Mouse (Mus musculus) cerebellum, adult 11 months (tissue): ENCODE data around the gene Hmcn1.
A peak's percentile ranks its signal among the peaks of the same experiment; 100 is the strongest.

Experiments
- DNase-seq: peaks from one replicate; pipeline ENCODE4 v3.0.0; 2022

Gene Hmcn1

DNA sequence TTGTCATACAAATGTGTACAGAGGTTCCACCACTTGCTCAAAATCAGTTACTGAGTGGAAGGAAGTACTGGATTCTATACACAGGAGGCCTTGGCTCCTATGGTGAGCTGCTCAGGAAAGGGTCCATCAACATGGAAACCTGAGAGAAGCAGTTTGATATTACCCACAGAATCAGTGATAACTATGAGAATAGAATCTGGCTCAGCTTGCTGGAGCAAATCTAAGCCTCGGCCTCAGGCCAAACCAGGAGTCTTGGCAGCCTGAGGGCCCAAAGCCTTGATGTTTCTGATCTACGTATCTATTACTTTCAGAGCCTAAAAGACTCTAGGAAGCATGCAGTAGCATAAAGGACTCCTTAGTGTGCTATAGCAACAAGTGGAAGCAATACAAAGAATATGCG lies 220.3 kb downstream of the Hmcn1 start:
- no peak for DNase-seq

GRCm38 (mm10) chr1:150770948-150771521 lies 222.2 kb downstream of the Hmcn1 start:
- DNase-seq, result no peak

DNA sequence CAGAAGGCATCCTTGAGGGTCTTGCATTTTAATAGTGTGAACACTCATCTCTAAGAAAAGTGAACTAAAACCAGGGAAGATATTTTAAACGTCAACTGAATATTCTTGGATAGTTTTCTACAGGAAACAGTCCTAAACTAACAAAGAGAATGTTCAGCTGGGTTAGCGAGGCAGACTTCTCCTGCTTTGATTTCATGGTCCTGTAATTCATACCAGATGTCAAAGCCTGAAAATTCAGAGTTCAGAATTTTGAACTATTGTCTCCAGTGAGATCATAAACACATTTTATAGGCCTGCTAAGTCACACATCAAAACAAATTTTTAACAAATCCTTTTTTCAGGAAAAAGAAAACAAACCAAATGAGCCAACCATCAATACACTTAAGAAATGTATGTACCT lies 223.4 kb downstream of the Hmcn1 start:
- DNase-seq, result no peak

GRCm38 (mm10) chr1:150761678-150762077 lies 231.6 kb downstream of the Hmcn1 start:
- no peak for DNase-seq

GRCm38 (mm10) chr1:150760801-150761331 lies 232.4 kb downstream of the Hmcn1 start:
- DNase-seq, result no peak

DNA sequence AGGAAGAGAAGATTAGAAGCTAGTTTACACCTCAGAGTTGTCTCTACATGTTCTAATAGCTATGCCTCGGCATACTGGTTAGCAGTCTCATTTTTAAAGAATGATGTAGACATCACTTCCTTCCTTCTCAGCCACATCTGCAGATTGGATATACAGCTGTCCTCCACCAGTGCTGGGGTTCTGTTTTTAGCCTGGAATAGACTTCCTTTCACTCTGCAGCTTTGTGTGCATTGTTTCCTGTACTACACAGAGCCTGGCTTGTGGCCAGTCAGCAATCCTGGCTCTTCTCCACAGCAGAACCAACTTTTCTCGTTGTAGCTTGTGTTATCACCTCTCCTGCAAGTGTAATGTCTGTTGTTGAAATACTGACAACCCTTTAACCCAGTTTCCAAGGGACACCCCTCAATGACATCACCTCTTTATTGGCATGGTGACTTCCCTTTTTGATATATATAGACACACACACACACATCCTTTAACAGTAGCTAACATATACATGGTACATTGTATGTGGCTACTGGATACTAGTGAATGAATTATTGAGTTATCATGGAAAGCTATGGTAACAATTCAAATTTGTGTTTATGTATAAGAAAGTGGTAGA lies 233.7 kb downstream of the Hmcn1 start:
- DNase-seq, result no peak

- no peak for DNase-seq
Observed at GRCm38 (mm10) chr1:150753920-150754319, 239.3 kb downstream of the Hmcn1 start.

- no peak for DNase-seq
Observed at GRCm38 (mm10) chr1:150748783-150749182, 244.5 kb downstream of the Hmcn1 start.

GRCm38 (mm10) chr1:150747771-150748170 lies 245.5 kb downstream of the Hmcn1 start:
- no peak for DNase-seq

- no peak for DNase-seq
Observed at GRCm38 (mm10) chr1:150743097-150743843, 250.0 kb downstream of the Hmcn1 start.

- no peak for DNase-seq
Observed at GRCm38 (mm10) chr1:150742376-150743087, 250.7 kb downstream of the Hmcn1 start.

GRCm38 (mm10) chr1:150711438-150711837 lies 281.8 kb downstream of the Hmcn1 start:
- DNase-seq, result no peak

- DNase-seq, result no peak
Observed at GRCm38 (mm10) chr1:150706502-150706901, 286.7 kb downstream of the Hmcn1 start.

- no peak for DNase-seq
Observed at GRCm38 (mm10) chr1:150697749-150698148, 295.5 kb downstream of the Hmcn1 start.

DNA sequence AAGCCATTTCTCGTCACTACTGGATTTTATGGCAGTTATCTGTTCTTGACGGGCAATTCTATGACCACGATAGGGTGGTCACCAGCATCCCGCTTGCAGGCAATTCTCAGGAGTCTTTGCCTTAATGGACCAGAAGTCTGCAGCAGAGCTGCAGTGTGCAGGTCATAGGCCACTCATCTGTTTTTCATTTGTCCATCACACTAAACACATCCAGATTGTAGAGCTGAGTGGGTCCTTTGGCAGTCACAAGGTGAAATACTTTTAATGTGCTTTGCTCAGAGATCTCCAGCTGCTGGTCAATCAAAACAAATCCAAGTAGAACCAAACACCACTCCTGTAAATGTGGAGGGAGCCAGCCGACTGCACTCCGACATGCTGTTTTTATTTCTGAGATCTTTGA lies 311.2 kb downstream of the Hmcn1 start:
- no peak for DNase-seq

DNA sequence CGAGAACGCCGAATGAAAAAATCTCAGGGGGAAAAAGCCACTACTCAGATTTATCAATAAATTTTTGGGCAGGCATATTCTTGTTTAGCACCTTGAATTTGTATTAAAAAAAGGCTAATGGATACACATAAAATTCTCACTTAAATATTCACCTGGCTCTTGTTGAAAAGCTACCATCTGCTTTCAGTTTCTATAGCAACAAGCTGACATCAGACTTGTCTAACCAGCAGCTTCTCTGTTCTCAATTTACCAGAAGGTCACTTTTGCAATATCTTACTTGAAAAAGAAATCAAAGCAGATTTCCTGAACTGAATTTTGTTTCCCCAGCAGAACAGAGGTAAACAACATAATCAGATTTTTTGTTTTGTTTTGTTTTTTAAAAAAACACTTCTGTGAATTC lies 311.8 kb downstream of the Hmcn1 start:
- no peak for DNase-seq

GRCm38 (mm10) chr1:150681006-150681405 lies 312.2 kb downstream of the Hmcn1 start:
- peak; percentile 54 for DNase-seq

- DNase-seq, result peak; percentile 2
Observed at GRCm38 (mm10) chr1:150680345-150680744, 312.9 kb downstream of the Hmcn1 start.

DNA sequence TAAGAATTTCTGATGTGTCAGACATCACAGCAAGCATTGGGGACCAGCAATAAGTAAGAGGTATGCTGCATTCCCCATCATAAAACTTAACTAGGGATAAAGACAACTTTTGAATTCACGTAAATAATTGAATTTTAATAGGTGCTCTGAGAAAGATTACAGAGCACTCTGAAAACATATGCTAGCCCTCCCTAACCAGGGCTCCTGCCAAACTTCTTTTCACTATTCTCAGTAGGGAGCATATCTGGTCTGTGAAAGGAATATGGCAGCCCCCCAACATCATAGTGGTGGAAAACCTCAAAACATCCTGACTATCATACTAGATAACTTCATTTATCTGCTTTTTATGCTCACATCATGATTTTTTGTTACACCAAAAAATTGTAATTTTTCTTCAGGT lies 347.9 kb downstream of the Hmcn1 start:
- no peak for DNase-seq

DNA sequence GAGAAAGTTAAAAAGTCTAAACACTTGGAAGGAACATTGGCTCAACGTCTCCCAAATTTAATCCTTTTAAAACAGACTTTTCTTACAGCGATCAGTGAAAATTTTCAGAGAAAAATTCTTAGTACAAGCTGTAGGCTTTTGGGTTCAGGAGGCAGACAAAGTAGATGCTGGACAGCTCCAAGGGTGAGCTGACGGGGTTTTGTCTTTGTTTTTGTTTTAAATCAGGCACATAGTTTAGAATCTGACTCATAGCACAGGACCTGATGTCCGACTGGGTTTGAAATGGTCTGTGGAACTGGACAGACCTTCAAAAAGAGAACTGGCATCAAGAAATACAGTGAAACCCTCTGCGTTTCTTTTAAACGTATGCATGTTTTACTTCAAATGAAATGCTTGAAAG lies 353.7 kb downstream of the Hmcn1 start:
- DNase-seq, result no peak

DNA sequence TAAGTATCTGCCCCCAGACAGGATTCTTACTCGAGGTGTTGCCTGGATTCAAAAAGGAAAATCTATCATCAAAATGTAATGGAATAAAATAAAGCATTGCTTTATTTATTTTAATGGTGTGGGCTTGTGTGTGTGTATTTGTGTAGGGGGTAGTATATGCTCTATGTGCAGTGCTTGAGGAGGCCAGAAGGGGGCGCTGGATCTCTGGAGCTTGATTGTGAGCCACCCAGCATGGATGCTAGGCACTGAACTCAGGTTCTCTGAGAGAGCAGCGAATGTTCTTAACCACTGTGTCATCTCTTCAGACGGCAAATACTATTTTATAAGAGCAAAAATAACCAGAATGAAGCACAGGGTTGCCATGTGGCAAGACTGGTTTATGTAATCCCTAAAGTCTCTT lies 360.7 kb downstream of the Hmcn1 start:
- DNase-seq, result no peak

GRCm38 (mm10) chr1:150631856-150632171 lies 361.4 kb downstream of the Hmcn1 start:
- DNase-seq, result no peak

DNA sequence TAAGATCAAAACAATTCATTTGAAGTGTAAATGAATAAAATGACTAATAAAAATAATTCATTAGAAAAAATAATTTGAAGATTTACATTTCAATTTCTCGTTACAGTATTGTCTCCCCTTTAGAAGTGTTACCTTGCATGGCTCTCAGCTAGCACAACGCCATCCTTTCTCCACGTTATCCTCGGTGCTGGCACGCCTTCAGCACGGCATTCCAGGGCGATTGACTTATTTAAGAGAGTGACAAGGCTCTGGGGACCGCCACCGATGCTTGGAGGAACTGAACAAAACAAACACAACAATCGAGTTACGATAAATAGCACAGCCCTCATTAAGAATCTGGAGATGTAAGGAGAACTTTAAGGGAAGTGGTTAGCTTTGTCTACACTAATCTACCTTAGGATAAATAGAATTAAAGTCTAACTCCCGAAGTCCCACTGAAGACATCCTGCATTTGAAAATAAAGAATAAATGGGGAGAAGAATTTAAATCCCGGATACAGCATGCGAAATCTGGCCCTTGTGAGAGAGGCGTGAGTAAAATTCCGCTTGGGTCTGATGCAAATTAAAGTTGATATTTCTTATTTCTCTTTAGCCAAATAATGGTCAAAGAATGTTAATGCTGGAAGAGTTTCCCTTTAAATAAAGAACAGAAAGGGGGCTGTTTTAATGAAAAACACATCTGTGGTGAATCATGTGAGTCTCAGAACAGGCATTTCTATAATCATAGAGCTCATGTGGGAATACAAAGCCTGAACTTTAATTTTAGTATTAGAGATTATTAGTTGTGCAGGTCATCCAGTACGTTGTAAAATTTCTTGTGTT lies 362.0 kb downstream of the Hmcn1 start:
- DNase-seq, result no peak
